Mouse (Mus musculus) megakaryocyte, embryonic 14.5 days (primary cell): ENCODE data around the gene Scube1.

Experiments used
- FLI1 ChIP-seq: IDR thresholded peaks from 2 replicates; pipeline ENCODE4 v1.6.1; 2012; ENCODE audit warnings: low read length, inconsistent platforms, mixed read lengths
- GATA1 ChIP-seq: IDR thresholded peaks from 3 replicates; pipeline ENCODE4 v1.6.1; 2012; ENCODE audit warnings: mixed read lengths, low read length, inconsistent platforms, borderline replicate concordance

DNA sequence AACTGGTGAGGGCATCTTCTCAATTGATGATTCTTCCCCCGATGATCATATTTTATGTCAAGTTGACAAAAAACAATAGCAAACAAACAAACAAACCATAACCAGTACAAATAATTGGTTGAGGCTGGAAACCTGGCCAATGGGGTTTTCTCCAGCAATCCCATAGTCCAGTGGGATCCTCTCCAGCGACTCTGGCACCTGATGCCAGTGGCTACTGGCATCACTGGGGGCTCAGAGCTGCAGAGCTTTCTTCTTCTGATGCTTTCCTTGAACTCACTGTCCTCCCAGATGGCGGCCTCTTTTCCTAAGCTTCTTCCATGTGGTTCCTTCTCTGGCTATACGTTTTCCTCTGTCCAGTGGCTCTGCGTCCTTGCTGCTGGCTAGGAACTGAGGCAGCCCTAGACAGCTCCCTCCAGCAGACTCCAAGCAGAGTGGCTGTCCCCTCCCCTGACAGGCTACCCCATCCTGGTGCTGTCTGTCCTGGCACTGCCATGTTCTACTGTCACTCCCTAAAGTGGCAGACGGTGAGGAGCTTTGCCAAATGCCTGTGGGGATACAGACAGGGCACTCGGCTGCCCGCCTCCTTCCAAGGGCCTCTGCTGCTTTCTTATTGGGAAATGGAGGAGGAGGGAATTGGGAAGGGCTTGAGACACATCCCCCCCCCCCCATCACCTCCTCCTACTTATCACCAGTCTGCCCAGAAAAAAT, 46.7 kb upstream of the Scube1 start:
- no peak for TF ChIP-seq GATA1
- no peak for TF ChIP-seq FLI1
